Mouse (Mus musculus) ovary, postnatal 10 days (tissue): ENCODE measurements around the gene Slc45a2.

Experiments
- DNase-seq: peaks from one replicate; pipeline ENCODE4 v3.0.0; 2022; ENCODE audit warnings: low spot score

Gene Slc45a2

DNA sequence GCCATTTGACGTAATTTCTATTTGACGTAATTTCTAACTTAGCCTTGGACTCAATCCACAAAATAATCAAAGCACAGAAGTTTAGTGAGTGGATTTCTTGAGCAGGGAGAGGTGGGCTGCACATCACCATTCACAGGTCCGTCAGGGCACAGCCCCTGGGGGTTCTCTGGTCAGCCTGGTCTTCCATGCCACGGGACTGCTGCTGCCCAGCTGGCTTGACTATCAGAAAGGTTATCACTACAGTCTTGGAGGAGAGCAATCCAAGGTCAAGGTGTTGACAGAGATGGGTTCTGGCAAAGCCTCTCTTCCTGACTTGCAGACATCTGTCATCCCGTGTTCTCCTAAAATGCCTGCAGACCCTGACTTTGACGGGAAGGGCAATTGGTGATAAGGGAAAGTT, 4.1 kb downstream of the Slc45a2 start:
- DNase-seq, result no peak

DNA sequence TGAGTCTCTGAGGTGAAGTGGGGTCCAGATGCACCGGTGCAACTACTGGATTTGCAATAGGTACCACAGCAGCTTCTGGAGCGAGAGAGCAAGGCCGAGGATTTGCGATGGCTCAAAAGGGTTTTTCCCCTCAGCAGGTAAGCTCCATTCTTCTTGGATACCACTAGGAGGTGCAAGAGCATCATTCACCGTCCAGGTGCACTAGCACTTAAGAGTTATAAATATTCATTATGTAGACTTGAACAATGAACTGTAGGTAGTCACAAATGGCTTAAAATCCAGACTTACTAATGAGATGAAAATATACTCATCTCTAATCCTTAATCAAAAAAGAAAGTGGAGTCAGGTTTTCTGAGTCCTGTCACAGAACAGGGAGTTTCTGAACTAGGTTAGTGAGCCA, 8.2 kb downstream of the Slc45a2 start:
- no peak for DNase-seq

DNA sequence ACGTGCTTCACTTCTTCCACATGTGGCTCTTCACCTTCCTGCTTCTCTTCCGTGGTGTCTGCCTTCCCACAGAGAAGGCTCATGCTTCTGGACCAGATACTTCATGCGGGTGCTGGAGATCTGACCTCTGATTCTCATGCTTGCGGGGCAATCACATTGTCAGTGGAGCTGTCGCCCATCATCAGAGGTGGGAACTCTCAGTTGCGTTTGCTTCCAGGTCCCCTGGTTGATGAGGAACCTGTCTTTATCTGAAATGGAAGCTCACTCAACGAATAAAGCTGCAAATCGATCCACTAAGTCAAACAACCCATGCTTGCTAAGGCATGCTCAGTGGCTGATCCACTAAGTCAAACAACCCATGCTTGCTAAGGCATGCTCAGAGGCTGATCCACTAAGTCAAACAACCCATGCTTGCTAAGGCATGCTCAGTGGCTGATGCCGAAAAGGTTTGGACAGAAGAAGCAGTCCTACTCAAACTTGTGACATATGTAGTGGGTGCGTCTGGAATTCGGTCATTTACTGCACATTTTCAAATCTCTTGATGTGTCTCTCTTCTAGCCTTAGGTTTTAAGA, 10.5 kb downstream of the Slc45a2 start:
- DNase-seq, result no peak

DNA sequence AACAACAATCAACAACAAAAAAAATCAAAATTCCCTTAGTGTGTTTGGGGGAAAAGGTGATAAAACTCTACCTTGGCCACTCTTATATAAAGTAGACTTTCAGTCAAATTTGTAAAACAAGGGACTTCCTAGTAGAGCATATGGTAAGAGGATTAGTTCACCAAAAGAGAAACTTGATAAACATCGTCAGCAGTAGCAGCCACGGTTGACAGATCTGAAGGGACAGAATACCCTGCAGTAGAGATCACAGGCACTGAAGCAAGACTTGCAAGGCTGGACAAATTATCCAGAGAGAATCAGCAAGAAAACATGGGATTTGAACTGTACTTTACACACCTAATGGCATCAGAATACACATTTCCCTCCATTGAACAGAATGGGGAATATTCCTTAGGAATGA, 14.4 kb downstream of the Slc45a2 start:
- DNase-seq, result no peak

DNA sequence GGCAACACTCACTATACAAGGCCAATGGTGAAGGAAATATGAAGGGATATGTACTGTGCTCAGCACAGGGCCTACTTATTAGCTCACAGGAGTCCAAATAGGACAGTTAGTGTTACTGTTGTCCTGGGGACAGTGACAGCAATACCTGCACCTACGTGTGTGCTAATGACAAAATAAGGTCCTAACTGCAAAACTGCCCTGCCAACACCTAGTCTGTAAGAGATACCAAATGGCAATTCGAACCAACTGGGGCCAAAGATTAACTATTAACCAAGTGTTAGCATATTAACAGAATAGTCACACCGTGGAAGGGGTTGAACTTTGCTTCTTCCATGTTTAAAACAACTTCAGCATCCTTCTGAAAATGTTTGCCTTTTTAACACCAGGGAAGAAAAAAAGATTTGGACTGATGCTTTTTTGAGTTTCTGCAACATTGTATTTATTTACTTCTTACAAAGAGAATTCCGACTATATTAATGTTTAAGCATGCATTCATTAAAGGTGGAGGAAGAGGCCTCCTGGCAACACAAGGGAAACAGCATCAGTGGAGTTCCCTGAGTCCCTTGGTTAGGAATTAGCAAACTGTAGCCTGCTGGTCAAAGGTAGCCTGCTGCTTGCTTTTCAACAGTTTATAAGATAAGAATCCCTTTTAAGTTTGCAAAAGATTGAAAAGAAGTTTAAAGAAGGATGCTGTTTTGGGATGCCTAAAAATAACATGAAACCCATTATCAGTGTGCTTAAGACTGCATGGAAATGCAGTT, 26.5 kb downstream of the Slc45a2 start:
- DNase-seq, result no peak

DNA sequence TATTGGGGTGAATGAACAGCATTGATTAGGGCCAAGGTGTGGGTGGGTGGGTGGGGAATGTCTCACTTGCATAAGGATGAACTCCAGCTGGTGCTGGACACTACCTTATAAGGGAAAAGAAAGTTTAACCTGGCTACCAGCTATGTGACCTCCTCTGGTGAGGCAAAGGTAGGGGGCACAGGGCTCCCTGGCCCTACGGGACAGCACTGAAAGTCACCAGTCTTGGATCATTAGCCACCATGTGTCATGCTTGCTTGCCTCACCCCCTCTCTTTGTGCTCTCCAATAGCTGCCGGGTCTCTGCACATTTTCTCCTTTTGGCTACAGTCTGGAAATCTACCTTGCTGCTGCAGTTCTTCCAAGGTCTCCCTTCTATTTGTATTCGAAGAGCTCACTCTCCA, 29.7 kb downstream of the Slc45a2 start:
- DNase-seq, result no peak

DNA sequence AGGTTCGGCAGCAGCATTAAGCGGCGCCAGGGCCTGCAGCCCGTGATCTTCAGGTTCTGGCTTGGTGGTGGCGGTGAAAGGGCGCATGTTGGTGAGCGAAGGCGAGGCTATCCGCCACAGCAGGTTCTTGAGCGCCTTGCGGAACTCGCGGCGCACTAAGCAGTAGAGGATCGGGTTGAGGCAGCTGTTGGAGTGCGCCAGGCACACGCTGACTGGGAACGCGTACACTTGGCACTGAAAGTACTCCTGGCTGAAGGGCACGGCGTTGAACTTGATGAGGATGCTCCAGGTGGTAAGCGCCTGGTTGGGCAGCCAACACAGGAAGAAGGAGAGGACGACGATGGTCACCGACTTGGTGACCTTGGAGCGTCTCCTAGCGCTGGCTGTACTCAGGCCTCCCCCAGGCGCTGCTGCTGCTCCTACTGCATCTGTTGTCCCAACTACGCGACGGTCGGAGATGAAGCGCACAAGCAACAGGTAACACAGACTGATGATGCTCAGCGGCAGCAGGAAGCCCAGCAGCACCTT, 35.5 kb downstream of the Slc45a2 start:
- no peak for DNase-seq

DNA sequence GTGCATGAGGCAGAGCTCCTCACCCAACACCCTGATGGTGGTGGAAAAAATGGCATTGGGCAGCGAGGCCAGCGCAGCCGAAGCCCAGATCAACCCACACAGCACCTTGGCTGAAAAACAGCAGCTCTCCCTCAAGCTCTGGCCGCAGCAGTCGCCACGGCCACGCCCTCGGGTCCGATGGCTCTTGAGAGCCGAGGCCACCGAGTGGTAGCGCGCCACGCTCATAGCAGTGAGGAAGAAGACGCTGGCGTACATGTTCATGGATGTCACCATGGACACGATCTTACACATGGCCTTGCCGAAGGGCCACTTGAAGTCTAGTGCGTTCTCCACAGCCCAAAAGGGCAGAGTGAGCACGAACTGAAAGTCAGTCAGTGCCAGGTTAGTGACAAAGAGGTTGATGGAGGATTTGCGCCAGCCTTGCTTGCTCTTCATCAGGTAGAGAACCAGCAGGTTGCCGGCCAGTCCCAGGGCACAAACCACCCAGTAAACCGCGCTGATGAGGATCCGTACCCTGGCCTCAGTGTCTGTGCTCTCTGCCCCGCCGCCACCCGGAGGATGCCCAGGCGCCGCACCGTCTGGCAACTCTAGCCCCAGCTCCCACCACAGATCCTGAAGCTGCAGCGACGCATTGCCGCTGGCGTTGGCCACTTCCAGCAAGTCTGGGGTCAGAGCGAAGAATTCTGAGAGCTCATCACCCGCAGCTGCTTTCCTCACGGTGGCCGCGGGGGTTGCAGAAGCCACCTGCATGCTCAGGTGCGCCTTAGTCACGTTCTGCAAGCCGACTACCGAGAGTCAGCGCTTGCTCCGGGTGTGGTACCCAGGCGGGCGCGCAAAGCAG, 36.2 kb downstream of the Slc45a2 start:
- DNase-seq, result no peak

DNA sequence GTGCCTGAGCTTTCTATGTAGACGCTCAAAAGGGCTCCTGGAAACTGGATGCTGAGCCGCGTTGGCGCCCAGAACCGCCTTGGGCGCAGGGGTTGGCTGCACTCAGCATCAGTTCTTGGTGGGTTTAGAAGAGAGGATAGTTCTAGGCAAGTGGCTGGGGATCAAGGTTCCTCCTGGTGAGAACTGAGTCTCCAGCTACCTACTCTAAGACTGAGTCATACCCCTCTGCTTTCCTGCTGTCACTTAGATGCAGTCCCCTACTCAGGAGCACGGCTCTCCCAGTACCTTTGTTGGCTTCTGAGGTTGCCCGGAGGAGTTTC, 36.8 kb downstream of the Slc45a2 start:
- DNase-seq, result no peak

DNA sequence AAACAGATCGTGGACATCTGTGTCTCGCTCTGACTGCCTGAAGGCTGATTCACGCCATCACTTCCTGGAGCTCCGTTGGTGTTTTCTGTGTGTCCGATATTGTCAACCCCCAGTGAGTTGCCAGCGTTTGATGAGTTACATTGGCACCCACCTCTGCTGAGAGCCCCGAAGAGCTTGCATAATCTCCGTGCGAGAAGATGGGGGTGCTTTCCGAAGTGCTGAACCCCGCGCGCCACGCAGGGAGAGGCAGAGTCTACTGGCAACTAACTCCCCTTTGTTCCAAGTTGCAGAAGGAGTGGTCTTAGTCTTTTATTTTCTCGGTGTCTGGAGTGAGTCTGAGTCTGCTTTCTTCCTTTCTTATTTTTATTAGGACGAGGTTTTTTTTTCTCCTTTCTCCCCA, 37.2 kb downstream of the Slc45a2 start, which contains the start of gene Rxfp3:
Gene Rxfp3, minus strand, starts transcription at position 281 of the 400 bp plus-strand sequence.
- no peak for DNase-seq

DNA sequence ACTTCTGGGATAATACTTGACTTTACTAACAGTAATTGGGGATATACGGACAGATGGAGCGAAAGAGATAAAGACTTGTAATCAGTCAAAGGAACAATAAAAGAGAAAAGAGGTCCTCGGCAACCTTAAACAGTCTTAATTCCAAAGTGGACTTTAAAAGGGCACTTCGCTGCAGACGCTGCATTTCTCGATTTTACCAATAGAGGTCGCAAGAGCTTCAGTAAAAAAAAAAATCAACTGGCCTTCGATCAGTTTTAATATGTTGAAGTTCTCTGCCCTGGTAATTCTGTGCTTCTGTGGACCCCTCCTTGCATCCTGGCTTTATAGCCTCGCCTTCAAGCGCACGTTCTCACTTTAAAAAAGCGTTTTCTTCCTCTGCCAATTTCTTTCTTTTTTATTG, 38.0 kb downstream of the Slc45a2 start:
- DNase-seq, result no peak

DNA sequence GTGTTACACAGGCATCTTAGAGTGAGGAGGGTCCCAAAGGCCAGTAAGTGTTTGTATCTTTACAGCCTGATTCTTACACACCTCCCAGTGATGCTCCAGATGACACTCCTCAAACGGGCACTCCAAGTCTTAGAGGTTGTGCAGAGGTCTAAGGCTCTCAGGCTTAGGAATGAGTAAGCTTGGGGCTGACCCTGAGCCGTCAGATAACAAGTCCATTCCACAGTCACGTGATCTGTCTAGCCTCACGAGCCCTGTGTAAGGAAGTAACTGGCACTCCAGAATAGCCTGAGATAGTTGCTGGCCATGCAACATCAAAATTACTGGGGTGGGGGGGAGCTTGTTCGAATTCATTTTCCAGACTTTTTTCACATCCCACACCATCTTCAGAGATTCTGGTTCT, 39.5 kb downstream of the Slc45a2 start:
- no peak for DNase-seq

DNA sequence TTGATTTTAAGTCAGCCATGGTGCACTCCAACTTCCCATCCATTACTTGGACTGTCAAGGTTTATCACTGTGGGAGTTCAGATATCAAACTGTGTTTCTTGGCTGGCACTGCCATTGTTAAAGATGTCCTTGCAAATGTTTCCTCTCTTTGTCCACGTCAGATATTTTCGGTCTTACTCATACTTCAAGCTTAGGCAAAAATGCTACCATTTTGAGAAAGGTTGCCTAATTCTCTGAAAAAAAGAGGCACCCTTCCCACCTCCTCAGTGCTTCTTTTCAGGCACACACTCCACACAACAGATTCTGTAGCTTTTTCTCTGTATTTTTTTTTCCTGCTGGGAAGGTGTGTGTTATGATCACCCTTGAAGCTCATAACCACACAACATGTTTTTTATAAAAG, 40.7 kb downstream of the Slc45a2 start:
- DNase-seq, result no peak

DNA sequence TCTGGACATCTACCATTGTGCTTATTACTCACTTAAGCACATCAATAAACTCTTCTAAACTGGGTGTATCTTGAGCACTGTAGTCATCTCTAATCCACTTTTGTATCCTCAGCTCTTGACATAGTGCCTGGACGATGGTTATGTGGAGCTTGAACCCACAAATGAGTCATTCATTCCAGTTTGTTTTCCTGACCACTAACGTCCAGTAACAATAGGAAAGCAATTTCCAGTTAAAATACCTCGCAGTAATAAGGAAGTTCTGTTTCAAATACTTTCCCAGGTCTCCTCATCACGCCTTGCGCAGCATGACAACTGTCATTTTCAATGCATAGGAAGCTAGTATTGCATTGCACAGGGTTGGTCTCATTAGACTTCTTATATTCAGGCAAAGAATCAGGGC, 42.3 kb downstream of the Slc45a2 start:
- DNase-seq, result no peak

DNA sequence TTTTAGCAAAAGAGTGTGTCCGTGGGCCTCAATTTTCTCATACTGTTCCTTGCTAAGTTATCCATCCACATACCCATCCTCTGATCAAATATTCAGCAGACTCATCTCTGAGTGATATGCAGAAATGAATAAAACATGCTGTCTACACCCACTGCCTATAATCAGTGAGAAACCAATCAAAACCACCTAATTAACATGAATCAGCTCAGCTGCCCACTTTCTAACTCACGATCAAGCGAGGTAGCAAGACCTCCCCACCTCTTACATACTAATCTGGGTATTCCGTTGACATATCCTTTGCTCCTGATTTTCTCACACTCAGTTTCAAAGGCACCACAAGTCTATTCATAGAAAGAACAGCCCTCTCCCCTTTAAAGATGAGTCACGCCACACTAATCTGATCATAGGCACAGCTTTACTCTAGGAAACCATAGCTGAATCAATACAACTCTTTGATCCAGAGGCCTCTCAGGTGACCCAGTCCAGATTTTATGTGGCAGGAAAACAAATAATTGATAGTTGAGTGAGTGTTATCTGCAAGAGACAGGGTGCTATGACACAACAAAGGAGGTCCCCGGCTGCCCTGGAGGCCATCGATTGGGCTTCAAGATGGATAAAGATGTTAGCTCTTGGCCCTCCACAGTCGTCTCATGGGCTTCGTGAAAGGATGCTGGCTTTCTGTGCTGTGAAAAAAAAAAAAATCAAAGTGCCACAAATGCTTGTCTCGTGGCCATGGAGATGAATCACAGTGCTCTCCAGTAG, 53.3 kb downstream of the Slc45a2 start:
- no peak for DNase-seq

DNA sequence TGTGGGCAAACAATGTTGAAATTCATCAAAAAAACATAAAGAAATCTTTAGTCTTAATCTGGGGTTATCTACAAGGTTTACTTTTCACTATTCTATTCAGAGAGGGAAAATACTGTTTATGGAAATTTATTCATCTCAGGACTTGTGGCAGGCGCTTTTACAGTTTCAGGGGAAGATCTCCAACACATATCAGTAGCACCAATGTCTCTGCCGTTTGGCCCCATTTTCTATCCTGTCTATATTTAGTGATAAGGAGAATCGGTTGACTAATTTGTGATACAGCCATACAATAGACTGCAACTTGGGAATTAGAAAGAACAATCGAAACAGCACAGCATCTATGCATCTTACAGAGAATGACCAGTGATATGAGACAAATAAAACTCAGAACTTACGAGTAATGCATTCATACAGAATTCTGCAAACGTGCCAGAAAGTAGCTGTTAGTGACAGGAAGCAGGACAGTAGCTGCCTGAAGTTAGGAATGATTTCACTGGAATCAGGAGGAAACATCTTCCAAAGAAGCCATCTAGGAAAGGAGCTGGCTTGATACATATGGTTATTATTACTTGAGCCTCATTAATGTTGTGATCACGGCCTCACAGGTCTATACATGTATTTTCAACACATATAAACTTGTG, 54.0 kb downstream of the Slc45a2 start:
- DNase-seq, result no peak

DNA sequence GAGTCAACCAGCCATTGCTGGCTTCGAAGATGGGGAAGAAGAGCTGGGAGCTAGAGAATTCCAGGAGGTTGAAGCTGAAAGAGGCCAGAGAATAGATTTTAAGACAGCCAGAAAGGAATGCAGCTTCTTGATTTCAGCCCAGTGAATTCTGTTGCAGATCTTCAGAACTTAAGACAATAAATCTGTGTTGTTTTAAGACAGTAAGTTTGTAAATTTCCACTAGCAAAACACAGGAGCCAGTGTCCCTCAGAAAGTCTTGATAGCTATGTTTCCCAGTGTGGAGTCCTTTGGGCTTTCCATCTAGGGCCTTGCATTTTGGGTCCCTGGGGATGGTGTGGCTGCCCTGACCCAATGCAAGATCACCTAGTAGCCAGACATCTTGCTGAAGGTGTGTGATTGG, 62.4 kb downstream of the Slc45a2 start:
- no peak for DNase-seq

DNA sequence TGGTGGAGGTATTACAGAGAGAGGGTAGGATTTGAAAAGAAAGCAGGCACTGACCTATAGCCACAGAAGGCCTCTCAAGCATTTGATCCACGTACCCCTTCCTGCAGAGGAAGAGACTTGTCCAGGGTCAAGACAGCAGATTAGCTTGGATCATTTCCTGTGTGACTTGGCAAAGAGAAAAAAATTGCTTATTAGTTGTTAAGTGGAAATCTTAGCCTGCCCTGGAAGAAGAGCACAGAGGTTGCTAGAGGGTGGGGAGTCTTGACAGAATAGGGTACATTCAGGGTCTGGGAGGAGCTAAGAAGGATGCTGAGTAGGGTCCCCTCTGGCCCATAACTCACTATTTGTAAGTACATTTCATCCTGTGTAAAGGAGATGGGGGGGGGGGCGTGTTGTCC, 63.6 kb downstream of the Slc45a2 start:
- no peak for DNase-seq

DNA sequence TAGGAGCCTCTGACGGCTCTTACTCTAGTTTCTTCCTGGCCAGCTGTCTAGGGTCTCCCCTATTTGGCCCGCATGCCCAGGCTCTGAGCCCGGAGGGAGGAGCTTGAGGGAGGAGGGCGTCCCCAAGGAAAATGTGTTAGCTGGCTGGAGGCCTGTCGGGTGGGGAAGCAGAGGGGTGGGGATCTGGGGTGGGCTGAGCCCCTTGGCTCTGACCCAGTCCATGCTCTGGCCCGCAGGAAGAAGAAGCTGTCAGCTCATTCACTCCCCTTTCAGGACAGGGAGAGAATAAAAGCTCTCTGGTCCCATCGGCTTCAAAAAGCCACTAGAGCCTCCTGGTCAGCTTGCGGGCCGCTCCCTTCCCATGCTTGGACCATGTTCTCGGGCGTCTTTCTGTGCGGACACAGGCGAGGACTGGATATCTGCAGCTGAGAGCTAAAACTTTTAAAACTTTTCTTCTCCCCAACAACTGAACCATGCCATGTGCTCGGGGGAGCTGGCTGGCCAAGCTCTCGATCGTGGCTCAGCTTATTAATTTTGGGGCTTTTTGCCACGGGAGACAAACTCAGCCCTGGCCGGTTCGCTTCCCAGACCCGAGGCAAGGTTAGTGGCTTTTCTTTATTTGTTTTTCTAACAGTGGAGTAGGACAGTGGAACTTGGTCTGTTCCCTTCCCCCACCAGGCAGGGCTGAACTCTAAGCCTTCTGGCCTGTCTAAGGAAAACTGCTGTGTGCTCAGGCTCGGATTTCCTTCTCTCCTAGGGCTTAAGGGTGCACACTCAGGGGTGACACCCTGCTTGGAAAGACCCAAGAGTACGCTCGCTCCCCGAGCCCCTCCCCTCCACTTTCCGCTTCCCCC, 64.3 kb downstream of the Slc45a2 start, which contains the start of gene Adamts12:
Gene Adamts12, plus strand, starts transcription at position 233 of the 854 bp plus-strand sequence.
- peak; percentile 46 for DNase-seq

DNA sequence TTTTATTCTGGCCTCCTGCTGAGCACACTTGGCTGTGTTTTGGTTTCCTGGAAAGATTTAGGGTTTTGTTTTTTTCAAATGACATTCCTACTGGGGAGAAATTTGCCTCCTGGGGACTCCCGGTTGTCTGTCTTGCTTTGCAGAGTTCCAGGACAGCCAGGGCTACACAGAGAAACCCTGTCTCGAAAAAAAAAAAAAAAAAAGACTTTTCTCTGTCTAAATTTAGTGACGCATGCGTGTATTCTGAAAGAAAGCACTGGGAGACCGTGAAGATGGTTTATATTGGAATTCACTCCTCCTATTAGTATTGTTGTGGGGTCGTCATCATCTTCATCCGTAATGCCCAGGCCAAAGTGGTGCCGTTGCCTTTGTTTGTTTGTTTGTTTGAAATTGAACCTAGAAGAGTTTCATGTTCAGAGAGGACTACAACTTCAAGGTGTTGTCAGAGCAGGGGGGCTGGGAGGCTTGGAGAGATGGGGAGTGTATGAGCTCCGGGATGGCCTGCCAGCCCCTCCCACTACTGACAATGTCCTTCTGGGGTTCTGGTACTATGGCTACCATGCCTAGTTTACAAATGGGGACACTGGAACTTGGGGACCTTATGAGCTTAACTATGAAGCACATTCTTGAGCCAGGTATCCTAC, 65.1 kb downstream of the Slc45a2 start:
- DNase-seq, result no peak
